Mouse (Mus musculus): ENCODE measurements around the gene Prg2. TPM values are rescaled to one million over a fixed set of nuclear protein-coding genes. Genes with fewer than 3 reads are reported as not detected.

Prg2 gene
- not detected for total RNA-seq (2022)

DNA sequence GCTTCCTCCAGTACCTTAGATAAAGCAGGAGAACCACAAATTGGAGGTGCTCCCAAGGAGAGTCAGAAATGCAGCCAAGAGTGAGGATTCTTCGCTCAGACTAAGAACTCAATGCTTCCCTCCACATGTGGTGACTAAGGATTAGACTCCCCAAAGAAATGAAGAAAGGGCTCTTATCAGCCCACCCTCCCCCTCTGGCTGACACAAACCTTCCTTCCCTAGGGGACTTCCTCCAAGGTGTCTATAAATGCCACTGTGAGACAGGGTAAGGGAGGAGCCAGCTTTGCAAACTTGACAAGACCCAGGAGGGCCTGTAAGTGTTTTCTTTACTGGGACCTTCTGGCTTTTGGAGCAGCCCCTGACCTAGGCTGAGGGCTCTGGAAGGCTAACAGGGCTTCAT lies at the start of gene Prg2:
Prg2 (plus strand) TSS at position 274 of the 400 bp plus-strand sequence.
- no peak for DNase-seq

DNA sequence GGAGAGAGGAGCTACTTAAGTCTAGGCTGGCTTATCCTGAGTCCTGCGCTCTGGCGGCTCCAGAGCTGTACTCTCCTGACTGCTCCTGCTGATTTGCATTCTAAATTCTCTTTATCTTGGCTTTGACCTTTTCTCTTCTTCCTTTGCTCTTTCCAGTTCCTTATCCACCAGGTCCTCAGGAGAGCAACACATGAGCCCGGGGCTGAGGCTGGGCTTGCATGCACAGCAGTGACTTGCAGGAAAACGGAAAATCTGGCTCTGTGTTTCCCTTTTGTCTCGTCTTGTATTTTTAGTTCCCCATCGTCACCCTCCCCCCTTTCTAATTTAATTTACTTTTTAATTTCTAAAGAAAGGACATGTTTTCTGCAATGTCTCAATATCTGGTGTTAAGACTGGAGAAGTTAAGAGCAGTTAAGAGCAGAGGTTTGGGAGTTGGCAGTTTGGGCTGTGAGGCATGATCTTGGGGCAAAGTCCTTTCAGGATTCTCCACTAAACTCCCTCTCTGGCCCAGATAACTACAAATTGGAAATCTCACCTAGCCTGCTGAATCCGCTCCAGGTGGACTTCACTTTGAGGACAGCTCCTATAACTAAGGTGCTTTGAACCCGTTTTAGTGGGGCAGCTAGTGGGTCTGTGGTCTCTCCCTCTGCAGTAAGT lies 46.1 kb upstream of the Prg2 start:
- no peak for DNase-seq

DNA sequence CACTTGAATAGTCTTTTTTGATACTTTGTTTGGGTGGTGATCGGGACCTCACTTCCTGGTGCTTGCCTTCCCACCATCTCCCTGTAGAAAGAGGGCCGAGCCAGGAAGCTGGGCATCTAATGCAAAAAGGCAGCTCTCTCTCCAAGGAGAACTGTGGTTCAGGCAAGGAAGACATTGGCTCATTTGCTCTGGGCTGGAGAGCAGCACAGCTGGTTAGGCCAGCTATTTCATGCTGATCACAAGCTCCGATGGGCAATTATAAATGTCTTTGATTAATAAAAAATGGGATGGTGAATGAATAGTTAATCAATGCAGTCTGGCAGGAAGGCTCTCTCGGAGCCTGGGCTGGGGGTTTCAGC lies 45.6 kb upstream of the Prg2 start:
- DNase-seq, result no peak

DNA sequence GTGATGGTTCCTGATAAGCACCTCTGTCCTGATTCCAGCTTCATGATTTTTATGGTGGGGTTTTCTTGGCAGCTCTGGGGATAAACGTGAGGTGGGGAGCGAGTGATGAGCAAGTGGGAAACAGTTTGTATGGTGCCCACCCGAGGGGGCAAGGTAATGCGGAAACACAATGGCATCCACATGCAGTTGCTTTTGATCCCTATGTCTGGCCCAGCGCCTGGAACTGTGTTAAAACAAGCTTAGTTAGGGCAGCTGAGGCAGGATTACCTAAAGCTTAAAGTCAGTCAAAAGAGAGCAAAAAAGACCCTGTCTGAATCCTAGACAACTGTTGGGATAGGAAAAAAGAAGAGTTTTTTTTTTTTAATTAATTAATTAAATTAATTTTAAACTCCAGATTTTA lies 45.2 kb upstream of the Prg2 start:
- no peak for DNase-seq

DNA sequence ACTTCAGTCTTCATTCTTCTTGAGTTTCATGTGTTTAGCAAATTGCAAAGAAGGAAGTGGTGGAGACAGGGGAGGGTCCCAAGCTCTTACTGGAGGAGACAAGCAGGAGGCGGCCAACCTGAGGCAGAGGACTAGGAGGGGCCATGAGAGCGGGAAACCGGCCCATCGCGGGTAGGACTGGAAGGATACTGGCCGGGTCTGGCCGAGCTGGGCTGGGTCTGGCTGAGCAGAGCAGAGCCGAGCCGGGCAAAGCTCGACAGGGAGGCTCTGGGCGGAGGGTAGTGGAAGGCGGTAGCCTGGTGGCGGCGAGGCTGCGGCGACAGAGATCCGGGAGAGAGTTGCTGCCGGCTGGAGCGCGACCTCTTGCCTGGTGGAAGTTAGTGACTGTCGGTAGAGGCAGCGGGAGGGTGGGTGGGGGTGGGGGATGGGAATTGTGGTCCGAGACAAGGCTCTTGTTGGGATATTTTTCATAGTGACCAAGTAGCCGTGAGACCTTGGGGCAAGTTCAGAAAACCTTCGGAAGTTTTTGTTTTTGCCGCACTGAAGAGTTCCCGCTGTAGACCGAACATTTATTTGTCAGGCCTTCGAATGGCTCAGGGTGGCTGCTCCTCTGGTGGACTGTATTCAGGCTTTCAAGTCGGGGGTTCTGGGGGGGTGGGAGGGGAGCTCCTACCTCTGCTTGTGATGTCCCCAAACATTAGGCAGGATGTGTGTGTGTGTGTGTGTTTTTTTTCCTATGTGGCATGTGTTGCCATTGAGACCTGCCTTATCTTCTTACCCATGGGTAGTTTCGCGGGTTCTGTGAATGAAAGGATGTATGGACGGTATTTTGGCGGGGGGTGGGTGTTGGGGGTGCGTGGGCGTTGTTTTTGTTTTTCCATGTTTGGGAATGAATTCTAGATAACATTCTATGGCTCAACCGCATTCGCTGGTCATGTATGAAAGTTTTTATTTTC lies 43.5 kb upstream of the Prg2 start, which contains the start of gene Slc43a3:
Slc43a3 (plus strand) TSS at position 106 of the 956 bp plus-strand sequence.
- DNase-seq, result peak; percentile 71

DNA sequence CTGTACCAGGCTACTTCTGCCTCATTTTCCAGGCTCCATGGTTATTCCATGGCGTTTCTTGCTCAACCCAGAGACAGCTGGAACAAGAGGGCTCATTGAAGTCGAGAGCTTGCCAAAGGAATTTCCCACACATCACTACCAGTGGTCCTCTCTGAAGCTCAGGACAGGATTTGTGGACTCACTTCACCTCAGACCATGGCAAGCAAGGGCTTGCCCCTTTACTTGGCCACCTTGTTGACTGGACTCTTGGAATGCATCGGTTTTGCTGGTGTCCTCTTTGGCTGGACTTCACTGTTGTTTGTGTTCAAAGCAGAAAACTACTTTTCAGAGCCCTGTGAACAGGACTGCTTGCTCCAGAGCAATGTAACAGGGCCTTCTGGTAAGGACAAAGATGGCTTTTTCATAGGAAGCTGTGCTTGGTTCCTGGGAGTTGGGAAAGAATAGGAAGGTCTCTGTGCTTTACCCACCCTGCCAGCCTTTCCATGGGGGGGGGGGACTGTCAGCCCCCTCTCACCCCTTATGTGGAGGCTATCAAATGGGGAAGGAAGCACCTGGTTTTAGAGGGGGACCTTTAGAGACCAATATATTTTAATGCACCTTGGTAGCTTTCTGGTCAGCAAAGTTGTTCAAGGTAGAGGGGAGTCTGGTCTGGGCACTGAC lies 42.6 kb upstream of the Prg2 start:
- DNase-seq, result no peak

DNA sequence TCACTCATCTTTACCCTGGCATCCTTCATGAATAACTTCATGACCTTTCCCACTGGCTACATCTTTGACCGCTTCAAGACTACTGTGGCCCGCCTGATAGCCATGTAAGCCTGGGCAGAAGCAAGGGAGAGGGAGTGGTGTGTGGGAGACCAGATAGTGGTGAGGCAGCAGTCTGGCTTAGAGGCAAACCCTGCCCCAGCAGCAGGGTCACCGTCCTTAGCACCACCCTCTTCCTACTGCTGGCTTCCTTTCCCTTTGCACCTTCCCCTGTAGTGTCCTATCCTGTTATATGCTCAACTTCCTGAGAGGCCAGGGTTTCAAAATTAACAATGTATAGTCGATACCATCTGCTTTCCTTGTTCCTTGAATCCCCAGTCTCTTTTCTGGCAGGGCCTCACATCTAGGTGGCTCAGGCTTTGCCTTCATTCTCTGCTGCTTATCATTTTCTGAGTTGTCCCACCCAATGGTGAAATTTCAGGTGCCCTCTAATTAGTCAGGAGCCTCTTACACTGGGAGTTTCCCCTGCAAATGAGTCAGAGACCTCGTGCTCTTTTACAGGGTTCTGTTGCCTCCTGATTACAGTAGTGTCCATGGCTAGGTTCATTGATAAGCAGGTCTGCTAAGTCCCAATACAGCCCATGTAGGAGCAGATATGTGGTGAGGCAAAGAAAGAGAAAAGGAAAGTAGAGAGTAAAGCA lies 41.9 kb upstream of the Prg2 start:
- DNase-seq, result no peak

DNA sequence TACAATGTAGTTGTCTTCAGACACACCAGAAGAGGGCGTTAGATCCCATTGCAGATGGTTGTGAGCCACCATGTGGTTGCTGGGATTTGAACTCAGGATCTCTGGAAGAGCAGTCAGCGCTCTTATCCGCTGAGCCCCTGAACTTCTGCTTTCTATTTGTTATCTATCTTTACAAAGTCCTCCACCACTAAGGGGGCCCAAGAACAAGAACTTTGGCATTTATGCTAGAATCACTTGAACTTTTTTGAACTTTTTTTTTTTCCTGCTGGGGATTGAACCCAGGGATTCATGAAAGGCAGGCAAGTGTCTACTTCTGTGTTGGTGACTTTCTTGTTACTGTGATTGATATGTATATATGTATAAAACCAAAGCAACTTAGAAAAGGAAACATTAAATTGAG lies 41.0 kb upstream of the Prg2 start:
- no peak for DNase-seq

DNA sequence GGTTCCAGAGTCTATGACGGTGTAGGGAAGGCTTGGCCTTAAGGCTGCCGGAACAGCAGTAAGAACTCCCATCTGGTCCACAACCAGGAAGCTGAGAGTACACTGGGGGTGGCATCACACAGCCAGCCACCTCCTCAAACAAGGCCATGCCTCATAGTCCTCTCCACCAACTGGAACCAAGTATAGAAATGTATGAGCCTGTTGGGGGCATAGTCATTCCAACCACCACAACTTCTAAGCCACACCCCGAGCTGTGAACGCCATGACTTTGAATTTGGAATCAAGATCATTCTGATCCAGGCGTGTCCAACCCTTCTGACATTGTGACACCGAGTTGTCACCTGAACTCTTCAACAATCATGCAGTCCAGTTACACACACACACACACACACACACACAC lies 40.5 kb upstream of the Prg2 start:
- no peak for DNase-seq

DNA sequence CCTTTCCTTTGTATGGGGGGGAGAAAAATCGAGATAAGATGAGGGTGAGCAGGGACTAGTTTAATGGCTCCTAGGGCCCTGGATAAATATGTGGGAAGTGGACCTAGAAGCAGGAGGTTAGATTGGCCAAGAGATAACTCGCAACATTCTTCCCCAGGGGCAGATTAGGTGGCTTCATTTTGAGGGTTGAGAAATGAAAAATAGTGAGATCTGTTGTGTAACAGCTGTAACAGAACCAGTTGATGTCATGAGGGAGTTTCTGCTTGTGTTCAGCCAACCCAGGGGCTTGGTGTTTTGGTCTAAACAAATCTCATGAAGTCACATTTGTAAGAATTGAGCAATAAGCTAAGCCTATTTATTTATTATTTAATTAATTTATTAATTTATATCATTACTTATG lies 38.9 kb upstream of the Prg2 start:
- DNase-seq, result no peak

DNA sequence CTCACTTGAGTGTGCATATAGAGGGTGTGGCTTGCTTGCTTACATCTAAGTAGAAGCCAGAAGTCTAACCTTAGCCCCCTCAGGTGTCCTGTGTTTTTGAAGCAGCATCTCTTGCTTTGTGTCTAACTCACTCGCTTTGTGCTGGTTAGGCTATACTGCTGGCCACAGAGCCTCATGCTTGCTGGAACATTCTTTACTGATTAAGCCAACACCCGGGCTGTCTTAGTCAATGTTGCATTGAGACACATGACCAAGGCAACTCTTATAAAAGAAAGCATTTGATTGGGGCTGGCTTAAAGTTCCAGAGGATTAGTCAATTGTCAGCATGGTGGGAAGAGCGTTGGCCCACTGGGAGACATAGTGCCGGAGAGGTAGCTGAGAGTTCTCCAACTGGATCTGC lies 38.5 kb upstream of the Prg2 start:
- no peak for DNase-seq

DNA sequence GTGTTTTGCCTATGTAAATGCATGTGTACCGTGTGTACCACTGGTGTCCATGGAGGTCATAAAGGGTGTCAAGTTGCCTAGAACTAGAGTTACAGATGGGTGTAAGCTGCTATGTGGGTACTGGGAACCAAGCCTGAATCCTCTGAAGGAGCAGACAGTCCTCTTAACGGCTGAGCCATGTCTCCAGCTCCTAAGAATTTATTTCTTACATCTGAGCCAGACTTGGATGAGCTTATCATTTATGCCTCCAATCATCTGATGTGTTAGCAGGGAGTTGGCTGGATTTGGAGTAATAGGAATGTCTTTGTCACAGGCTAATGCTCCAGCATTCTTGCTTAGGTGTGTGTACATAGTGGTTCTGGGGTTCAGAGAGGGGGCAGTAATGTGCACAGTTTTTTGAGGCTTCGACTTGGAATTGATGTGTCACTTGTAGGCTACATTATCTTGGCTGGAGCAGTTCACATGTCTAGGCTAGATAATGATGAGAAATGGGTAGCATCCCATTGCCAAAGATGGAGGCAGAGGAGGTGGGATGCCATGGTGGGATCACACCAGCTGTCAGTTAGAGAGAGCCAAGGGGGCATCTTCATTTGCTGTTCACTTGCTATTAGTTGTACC lies 33.0 kb upstream of the Prg2 start:
- no peak for DNase-seq

DNA sequence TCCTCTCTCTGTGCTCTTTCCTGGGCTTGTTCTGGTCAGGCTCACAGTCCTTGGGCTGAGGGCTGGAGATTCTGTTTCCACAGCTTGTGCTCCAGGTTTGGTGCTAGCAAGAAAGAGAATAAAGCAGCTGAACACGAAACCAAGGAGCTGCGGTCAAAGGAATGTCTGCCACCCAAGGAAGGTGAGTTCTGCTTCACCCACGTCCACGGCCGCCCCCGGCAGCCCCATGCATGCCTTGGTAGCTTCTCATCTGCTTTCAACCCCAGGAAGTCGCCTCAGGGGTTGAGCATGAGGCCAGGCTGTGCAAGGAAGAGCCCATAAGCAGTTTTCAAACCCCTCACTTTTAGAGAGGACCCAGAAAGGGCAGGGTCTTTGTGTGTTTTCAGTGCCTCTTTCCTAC lies 32.0 kb upstream of the Prg2 start:
- no peak for DNase-seq

DNA sequence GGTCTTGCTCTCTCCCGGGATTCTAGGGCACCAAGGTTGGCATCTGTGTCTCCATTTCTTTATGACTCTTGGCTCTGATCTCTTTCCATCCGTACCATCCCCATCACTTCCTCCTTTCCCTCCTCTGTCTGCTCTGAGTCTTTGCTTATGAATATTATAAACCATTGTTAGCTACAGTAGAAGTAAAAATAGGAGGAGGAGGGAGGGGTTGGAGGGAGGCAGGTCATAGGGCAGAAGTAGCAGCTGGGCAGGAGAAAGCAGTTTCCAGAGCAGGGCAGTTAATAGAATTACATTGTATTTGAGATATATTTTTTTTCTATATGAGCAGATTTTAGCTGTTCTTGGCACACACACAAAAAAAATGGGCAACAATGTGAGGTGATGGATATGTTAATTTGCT lies 31.5 kb upstream of the Prg2 start:
- DNase-seq, result no peak

DNA sequence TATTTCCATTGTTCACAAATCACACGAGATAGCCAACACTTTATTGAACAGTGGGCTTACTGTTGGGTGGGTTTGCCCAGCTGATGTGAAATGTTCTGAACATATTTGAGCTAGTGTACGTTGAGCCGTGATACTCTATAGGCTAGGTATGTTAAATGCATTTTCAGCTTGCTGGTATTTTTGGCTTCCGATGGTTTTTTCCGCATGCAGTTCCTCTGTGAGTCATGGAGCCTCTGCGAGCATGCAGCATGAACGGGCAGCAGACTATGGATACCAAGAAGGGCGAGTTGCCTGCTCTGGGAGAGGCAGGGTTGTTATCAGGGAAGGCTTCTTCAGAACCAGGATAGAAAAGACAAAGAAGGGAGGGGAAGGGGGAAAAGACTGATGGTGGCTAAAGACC lies 29.2 kb upstream of the Prg2 start:
- DNase-seq, result no peak

DNA sequence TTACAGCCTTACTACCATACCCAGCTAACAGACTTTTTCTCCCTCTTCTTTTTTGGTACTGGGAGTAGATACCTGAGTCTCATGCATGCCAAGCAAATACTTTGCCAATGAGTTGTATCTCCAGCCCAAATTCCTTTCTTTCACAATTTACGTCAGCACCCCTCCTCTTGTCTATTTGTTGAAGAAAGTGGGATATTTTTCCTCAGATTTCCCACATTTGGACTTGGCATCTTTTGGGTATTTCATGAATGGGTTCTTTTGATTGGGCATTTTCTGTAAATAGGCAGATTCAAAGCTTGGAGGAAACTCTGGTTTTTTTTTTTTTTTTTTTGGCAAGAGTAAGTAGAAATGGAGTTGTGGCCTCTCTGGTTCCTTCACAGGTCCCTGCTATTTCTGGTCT lies 28.0 kb upstream of the Prg2 start:
- no peak for DNase-seq

DNA sequence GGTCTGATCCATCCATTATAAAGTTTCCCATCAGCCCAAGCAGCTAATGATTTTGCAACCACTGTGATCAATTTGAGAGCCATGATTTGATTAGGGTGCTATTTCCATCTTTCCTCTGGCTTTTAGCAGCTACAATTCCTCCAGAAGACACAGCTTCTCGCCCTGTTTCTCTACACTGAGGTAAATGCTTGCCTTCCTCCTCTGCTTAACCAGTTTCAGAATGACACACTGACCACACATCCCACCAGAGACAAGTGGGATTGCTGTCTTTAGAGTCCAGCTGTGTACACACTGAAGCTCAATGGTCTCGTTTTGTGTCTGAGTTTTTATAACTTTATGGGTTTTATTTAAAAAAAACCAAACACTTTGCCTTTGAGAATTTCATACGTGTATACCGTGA lies 27.6 kb upstream of the Prg2 start:
- no peak for DNase-seq

DNA sequence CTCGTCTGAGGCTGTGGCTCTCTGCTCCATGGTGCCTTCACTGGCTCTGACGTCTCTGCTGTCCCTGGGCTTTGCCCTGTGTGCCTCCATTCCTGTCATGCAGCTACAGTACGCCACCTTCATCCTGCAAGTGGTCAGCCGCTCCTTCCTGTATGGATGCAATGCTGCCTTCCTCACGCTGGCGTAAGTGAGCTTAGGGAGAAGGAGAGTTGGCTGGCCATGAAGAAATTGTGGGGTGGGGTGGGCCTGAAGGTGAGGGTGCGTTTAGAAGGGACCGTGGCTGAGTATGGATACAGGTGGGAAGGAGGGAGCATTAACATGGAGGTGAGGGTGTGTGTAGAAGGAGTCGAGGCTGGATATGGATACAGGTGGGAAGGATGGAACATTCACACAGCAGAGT lies 24.8 kb upstream of the Prg2 start:
- DNase-seq, result no peak

DNA sequence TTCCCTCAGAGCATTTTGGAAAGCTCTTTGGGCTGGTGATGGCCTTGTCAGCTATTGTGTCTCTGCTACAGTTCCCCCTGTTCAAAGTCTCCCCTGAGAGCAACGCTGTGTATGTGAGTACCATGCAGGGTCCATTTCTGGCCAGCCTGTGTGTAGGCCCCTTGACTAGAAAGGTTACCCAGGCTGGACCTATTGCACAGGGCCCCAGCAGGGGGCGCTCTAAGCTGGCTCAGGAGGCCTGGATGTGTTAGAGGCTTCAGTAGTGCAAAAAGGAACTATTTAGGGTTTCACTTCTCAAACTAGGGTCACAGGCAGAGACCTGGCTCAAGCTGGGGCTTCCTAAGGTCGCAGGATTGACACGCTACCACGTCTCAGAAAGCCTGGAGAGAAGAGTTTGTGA lies 24.0 kb upstream of the Prg2 start:
- peak; percentile 26 for DNase-seq

DNA sequence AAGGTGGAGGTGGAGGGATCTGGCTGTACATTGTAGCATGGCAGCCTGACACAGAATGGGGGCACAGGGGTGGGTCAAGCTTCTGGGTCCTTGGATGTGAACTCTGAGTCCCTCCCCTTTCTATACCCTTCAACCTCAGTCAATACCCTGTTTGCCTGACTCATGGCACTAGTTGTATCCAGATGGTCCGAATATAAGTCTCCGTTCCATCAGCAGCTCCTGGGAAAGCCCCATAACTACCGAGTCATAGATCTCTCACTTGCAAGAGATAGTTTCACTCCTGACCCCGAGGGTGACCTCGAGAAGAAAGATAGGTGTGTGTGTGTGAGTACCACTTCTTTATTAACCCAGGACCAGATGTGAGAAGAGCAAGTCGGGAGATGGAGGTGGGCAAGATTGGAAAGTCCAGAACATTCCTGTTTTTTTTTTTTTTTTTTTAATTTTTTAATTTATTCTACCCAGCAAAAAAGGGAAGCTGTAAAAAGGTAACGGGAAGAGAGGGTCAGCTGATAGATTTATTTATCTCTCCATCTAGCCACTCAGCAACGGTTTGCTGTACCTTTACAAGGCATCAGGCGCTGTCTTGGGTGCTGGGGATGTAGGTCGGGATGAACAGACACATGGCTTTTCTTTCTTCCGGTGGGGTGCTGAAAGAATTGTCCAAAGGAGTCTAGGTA lies 21.5 kb upstream of the Prg2 start:
- DNase-seq, result no peak

DNA sequence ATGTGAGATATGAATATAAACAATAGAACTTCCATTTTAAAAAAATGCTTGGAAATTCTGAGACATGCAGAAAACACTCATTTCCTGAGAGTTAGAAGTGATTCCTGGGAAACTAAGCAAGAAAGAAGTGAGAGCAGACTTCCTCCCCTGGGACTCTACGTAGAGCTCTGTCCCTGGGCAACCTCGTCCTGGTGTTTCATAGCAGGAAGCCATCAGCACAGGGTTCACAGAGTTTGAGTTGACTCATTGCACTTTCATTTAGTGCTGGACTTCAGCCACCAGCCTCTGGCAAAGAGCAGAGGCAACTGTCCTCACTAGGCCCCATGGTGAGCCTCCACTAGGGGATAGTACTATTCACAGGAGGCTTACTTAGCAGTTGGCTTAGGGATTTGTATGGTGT lies 19.0 kb upstream of the Prg2 start:
- peak; percentile 73 for DNase-seq

DNA sequence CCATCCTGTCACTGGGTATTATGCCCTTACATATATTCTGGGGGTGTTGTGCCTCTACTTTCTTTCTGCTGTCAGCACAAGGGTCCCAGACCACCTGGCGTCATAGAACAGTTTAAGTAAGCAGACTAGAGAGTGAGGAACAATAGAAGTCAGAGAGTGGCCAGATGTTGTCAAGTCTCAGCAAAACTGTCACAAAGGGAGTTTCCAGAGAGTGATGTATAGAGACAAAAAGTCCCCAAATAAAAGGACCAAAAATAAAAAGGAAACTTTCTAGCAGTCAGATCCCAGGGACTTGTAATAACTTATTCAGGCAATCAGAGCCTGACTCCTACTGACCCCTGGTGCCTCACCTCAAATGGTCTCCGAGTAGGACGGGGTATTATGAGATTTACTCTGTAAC lies 18.4 kb upstream of the Prg2 start:
- DNase-seq, result no peak
